Mouse (Mus musculus): Measurements from ENCODE around the gene Ptpn5. TPM values are rescaled to one million over a fixed set of nuclear protein-coding genes. Genes with fewer than 3 reads are reported as not detected.

Ptpn5 gene
- total RNA-seq, 2 experiments from 2014 or later, result not detected

Other genes with a start within 250 kb of the Ptpn5 start
- gene Tsg101, start 213.7 kb downstream of the Ptpn5 start, total RNA-seq (2015), result 97.5 and 107 TPM in 2 replicates
- 40.1 and 43.1 TPM in 2 replicates for gene Tsg101, start 213.7 kb downstream of the Ptpn5 start, total RNA-seq (2017)
- gene Uevld, start 175.2 kb downstream of the Ptpn5 start, total RNA-seq (2015), result 15.5 and 19.6 TPM in 2 replicates
- gene Uevld, start 175.2 kb downstream of the Ptpn5 start, total RNA-seq (2017), result 11.1 and 11.9 TPM in 2 replicates
- gene Gm9999, start 150.1 kb downstream of the Ptpn5 start, total RNA-seq (2015), result not detected in 2 replicates
- gene Gm9999, start 150.1 kb downstream of the Ptpn5 start, total RNA-seq (2017), result not detected in 2 replicates
- gene Spty2d1, start 125.3 kb downstream of the Ptpn5 start, total RNA-seq (2015), result 30.4 and 34.9 TPM in 2 replicates
- gene Spty2d1, start 125.3 kb downstream of the Ptpn5 start, total RNA-seq (2017), result 25.4 and 30.7 TPM in 2 replicates
- 2.3 and 4.0 TPM in 2 replicates for gene Tmem86a, start 83.1 kb downstream of the Ptpn5 start, total RNA-seq (2015)
- 1.4 and 2.2 TPM in 2 replicates for gene Tmem86a, start 83.1 kb downstream of the Ptpn5 start, total RNA-seq (2017)
- gene Mrgpra6, start 71.2 kb upstream of the Ptpn5 start, total RNA-seq (2015), result not detected in 2 replicates
- not detected in 2 replicates for gene Mrgpra6, start 71.2 kb upstream of the Ptpn5 start, total RNA-seq (2017)
- gene Mrgpra9, start 119.2 kb upstream of the Ptpn5 start, total RNA-seq (2015), result not detected in 2 replicates
- not detected in 2 replicates for gene Mrgpra9, start 119.2 kb upstream of the Ptpn5 start, total RNA-seq (2017)
- gene Mrgpra1, start 220.6 kb upstream of the Ptpn5 start, total RNA-seq (2015), result not detected in 2 replicates
- gene Mrgpra1, start 220.6 kb upstream of the Ptpn5 start, total RNA-seq (2017), result not detected in 2 replicates